Mouse (Mus musculus): ENCODE measurements around the gene Rgs9bp.

GRCm38 (mm10) chr7:35588680-35589428, 3.5 kb upstream of the Rgs9bp start:
- TF ChIP-seq CTCF (IDR thresholded peaks at IDR 0.05; ENCODE audit: control insufficient read depth, insufficient read depth, low read length) (no peak), POLR2A (IDR thresholded peaks at IDR 0.05; ENCODE audit: borderline replicate concordance, control insufficient read depth, low read depth, low read length) (no peak)
